Mouse (Mus musculus) hindbrain, embryonic 11.5 days (tissue): ENCODE data around the gene Olfr976. TPM values are rescaled to one million over a fixed set of nuclear protein-coding genes. Genes with fewer than 3 reads are reported as not detected.
"Not testable (repeated sequence)": the region's sequence is repeated elsewhere in the genome, so short reads cannot be mapped to it uniquely, and the experiment has no call there.

Source experiments
- ATAC-seq: fragments of 200-750 bp; cut with Nextera tagmentation; 2 replicates; pipeline ENCODE4 v1.8.0; 2017; ENCODE audit warnings: mild to moderate bottlenecking, moderate TSS enrichment, moderate library complexity; ENCODE audit not compliant: low FRiP score
- DNase-seq: peaks from one replicate; pipeline ENCODE4 v3.0.0-alpha.2; 2015; ENCODE audit warnings: low spot score
- H3K27ac ChIP-seq: fragments of 300-500 bp; sonication (generic); 2 replicates; pipeline ENCODE4 v1.5.1; 2014; ENCODE audit warnings: mild to moderate bottlenecking, low read depth, low read length
- H3K27me3 ChIP-seq: fragments of 300-500 bp; sonication (generic); 2 replicates; pipeline ENCODE4 v1.6.1; 2014; ENCODE audit warnings: mild to moderate bottlenecking, low read length, moderate library complexity, mixed read lengths; ENCODE audit not compliant: control insufficient read depth, insufficient read depth
- H3K36me3 ChIP-seq: fragments of 300-500 bp; sonication (generic); 2 replicates; pipeline ENCODE4 v1.6.1; 2014; ENCODE audit warnings: mild to moderate bottlenecking, low read length, moderate library complexity, mixed read lengths; ENCODE audit not compliant: control insufficient read depth, insufficient read depth
- H3K4me1 ChIP-seq: fragments of 300-500 bp; sonication (generic); replicated peaks from 2 replicates; pipeline ENCODE4 v1.6.1; 2014; ENCODE audit warnings: low read length, mixed read lengths; ENCODE audit not compliant: control insufficient read depth, insufficient read depth
- H3K4me2 ChIP-seq: fragments of 300-500 bp; sonication (generic); replicated peaks from 2 replicates; pipeline ENCODE4 v1.6.1; 2014; ENCODE audit warnings: mild to moderate bottlenecking, low read depth, low read length
- H3K4me3 ChIP-seq: fragments of 300-500 bp; sonication (generic); 2 replicates; pipeline ENCODE4 v1.5.1; 2014; ENCODE audit warnings: low read depth, low read length
- H3K9ac ChIP-seq: fragments of 300-500 bp; sonication (generic); 2 replicates; pipeline ENCODE4 v1.6.1; 2014; ENCODE audit warnings: low read depth, low read length
- H3K9me3 ChIP-seq: fragments of 300-500 bp; sonication (generic); 2 replicates; pipeline ENCODE4 v1.6.1; 2016; ENCODE audit warnings: low read length; ENCODE audit not compliant: control insufficient read depth
- WGBS: fragments of 180-500 bp; shearing (Covaris S2); extraction: QIAGEN DNeasy Blood & Tissue Kit; methylation state at CpG from one replicate; pipeline ENCODE4 v1.1.7; 2014; 5-methylcytosine and 5-hydroxymethylcytosine counted together
- polyA plus RNA-seq: library from polyadenylated mRNA; unstranded; fragments of >200 nt; fragmentation: Nextera tagmentation; extraction: Ambion mirVana; gene quantifications from 2 replicates; pipeline ENCODE4 v1.2.1, GENCODE M21; 2014

The Olfr976 gene
- polyA plus RNA-seq, result not detected in 2 replicates

- not testable (repeated sequence) for H3K4me2 ChIP-seq, H3K4me1 ChIP-seq, H3K9ac ChIP-seq, H3K4me3 ChIP-seq, ATAC-seq, DNase-seq, H3K36me3 ChIP-seq, H3K27me3 ChIP-seq, H3K9me3 ChIP-seq, H3K27ac ChIP-seq
- WGBS, result 80% methylated on average over 5 of the region's 9 CpGs
Observed at GRCm38 (mm10) chr9:39961033-39961432, at the start of gene Olfr976. TSS of gene Olfr976 (minus strand) at chr9:39961133.

DNA sequence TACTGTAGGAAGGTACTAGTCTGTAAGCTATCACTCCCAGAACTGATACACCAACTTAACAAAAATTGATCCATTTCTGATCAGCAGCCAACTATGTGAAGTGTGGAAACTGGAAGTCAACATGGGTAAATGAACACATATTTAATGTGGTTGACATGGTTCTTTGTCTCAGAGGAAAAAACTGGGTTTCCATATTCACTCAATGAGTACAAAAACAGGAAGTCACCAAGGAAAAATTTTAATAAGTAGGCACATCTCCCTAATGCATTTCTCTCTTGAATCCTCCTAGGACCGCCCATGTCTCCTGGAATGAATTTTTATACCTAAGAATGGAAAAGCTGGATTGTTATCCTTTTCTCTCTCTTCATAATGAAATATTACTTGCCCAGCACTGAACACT lies 48.5 kb upstream of the Olfr976 start, which contains the start of gene Olfr980:
Gene Olfr980, minus strand, starts transcription at position 101 of the 400 bp plus-strand sequence.
- WGBS, result 83% methylated on average over 1 of the region's 1 CpGs
- Histone ChIP-seq H3K27me3 (no peaks in the 10 kb centered on the region), H3K4me2 (no peak within 1 kb of the TSS), H3K4me3 (no peak within 1 kb of the TSS), H3K36me3 (no peaks in the 10 kb centered on the region), H3K27ac (no peak within 1 kb of the TSS), H3K9me3 (no peaks in the 10 kb centered on the region), H3K4me1 (no peaks in the 10 kb centered on the region), H3K9ac (no peak within 1 kb of the TSS)
- DNase-seq, result no peak
- ATAC-seq, result no peak

DNA sequence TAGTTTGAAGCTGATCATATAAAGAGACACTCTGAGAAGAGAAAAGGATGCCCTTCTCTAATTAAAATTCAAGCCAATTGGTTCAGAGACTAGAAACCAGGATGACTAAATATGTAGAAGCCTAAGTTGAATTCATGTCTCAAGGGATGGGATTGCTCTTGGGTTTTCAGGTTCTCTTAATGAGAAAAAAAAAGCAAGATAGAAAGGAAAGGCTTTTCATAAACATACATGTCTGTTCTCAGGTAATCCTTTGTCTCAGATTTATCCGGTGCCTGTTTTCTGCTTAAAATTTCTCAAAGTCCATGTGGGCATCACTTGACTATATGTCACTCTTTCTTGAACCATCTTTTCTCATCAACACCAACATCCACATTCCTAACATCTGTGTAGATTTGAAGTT lies 42.4 kb upstream of the Olfr976 start, which contains the start of gene Olfr979:
Gene Olfr979, minus strand, starts transcription at position 101 of the 400 bp plus-strand sequence.
- Histone ChIP-seq H3K9me3 (no peaks in the 10 kb centered on the region), H3K4me2 (no peak within 1 kb of the TSS), H3K4me1 (no peaks in the 10 kb centered on the region), H3K27ac (no peak within 1 kb of the TSS), H3K36me3 (no peaks in the 10 kb centered on the region), H3K4me3 (no peak within 1 kb of the TSS), H3K9ac (no peak within 1 kb of the TSS), H3K27me3 (no peaks in the 10 kb centered on the region)
- WGBS, result 97% methylated on average over 1 of the region's 1 CpGs
- DNase-seq (no peak), ATAC-seq (no peak)

DNA sequence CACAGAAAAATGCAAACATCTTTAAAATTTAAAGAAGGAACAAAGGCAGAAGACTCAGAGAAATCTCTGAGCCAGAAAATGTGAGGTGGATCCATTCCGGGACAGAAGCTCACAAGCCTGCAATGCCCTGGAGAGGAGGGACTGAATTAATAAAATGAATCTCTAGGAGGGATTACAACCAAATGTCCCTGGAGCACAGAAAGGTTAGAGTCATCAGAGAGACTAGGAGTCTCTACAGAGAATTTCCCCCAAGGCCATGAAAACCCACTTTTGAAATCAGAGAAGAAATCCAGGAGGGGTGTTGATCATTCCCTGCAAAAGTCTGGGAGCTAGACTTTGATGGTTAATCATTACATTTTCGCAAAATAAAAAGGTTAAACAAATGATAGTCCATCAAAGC lies 30.9 kb upstream of the Olfr976 start, which contains the start of gene Olfr978:
Gene Olfr978, plus strand, starts transcription at position 301 of the 400 bp plus-strand sequence.
- DNase-seq (no peak), ATAC-seq (no peak)
- H3K4me3 ChIP-seq, result no peak within 1 kb of the TSS
- no peak within 1 kb of the TSS for H3K9ac ChIP-seq
- H3K4me2 ChIP-seq, result no peak within 1 kb of the TSS
- no peak within 1 kb of the TSS for H3K27ac ChIP-seq
- H3K36me3 ChIP-seq, result no peaks in the 10 kb centered on the region
- WGBS, result 85% methylated on average over 2 of the region's 2 CpGs
- H3K4me1 ChIP-seq, result no peaks in the 10 kb centered on the region
- H3K9me3 ChIP-seq, result no peaks in the 10 kb centered on the region
- H3K27me3 ChIP-seq, result no peaks in the 10 kb centered on the region

DNA sequence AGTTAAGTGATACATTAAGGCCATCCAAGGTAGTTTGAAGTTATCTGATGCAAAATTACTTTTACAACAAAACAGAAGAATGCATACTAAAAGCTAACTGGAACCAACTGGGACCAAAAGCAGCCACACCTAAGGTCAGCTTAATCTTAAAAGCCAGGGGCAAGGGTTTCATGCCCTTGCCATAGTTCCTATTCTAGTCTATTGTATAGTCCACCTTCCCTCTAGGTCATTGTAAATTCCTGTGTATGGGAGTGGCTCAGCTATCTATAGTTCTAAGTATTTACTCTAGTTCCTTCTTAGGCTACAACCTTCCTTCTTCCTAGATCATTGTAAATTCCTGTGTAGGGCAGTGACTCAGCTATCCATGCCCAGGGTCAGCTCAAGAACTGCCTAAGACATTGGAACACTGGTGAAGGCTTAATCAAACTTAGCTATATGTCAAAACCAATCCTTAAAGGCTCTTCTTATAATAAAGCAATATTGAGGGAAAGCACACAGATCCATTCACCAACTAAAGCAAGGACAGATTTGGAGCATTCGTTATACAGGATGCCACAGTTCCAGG lies 15.7 kb upstream of the Olfr976 start:
- not testable (repeated sequence) for H3K9ac ChIP-seq, ATAC-seq, H3K4me1 ChIP-seq, H3K4me3 ChIP-seq, H3K4me2 ChIP-seq, DNase-seq, H3K9me3 ChIP-seq, H3K36me3 ChIP-seq, H3K27me3 ChIP-seq, H3K27ac ChIP-seq
- 83% methylated on average over 1 of the region's 1 CpGs for WGBS

GRCm38 (mm10) chr9:39951946-39952345 lies 9.0 kb downstream of the Olfr976 start, which contains the start of gene Olfr975:
TSS of gene Olfr975 (minus strand) at chr9:39952046.
- Histone ChIP-seq H3K27me3 (no peaks in the 10 kb centered on the region), H3K27ac (no peak within 1 kb of the TSS), H3K9me3 (no peaks in the 10 kb centered on the region), H3K4me3 (no peak within 1 kb of the TSS), H3K4me2 (no peak within 1 kb of the TSS), H3K9ac (no peak within 1 kb of the TSS), H3K36me3 (no peaks in the 10 kb centered on the region), H3K4me1 (no peaks in the 10 kb centered on the region)
- no peak for DNase-seq
- WGBS, result 73% methylated on average over 1 of the region's 1 CpGs
- no peak for ATAC-seq

DNA sequence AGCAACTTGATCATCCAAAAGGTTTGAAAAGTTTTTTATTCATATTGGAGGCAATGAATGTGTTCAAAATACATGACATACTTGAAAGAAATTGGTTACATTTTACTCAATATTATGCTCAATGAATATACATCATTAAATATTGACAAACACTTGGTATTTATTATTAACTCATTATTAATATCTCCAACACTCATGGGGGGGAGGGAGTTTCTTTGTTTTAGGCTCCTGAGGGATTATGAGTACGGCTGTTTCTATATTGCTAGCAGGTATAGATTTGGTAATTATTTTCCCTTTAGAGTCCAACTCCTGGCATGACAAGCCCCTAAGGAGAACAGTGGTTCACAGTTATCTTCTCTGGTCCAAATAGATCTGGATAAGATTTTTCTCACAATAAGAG lies 23.7 kb downstream of the Olfr976 start, which contains the start of gene Olfr974:
Gene Olfr974, plus strand, starts transcription at position 301 of the 400 bp plus-strand sequence.
- WGBS, result 70% methylated on average over 1 of the region's 1 CpGs

DNA sequence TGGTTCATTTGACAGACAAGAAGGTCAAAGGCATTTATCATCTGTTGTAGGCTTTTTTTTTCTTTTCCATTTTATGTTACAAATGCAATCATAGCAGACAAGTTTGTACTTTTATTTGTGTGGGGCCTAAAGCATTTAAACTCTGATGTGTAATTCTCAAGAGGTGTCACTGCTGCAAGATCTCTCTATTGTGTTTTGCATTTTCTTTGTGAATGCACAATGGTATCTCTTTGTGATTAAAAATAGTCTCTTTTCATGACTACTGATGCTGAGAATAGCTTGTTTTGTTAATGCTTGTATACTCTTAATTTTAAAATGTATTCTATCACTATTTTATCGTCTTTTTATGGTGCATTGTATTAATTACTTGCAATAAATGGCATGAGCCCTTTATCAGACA lies 32.1 kb downstream of the Olfr976 start:
- H3K4me3 ChIP-seq, H3K36me3 ChIP-seq, H3K9ac ChIP-seq, H3K4me2 ChIP-seq, DNase-seq, H3K27ac ChIP-seq, ATAC-seq, H3K9me3 ChIP-seq, H3K4me1 ChIP-seq, H3K27me3 ChIP-seq: not testable (repeated sequence)
- 55% methylated on average over 1 of the region's 1 CpGs for WGBS

More for the DNA sequence above, 23.7 kb downstream of the Olfr976 start, which contains the start of gene Olfr974:
- H3K36me3 ChIP-seq, result no peaks in the 10 kb centered on the region
- no peaks in the 10 kb centered on the region for H3K9me3 ChIP-seq
- no peak within 1 kb of the TSS for H3K4me3 ChIP-seq
- DNase-seq, result no peak
- H3K4me1 ChIP-seq, result no peaks in the 10 kb centered on the region
- H3K4me2 ChIP-seq, result no peak within 1 kb of the TSS
- no peak for ATAC-seq
- H3K9ac ChIP-seq, result no peak within 1 kb of the TSS
- no peak within 1 kb of the TSS for H3K27ac ChIP-seq
- H3K27me3 ChIP-seq, result no peaks in the 10 kb centered on the region
